In the genomic region with DNA sequence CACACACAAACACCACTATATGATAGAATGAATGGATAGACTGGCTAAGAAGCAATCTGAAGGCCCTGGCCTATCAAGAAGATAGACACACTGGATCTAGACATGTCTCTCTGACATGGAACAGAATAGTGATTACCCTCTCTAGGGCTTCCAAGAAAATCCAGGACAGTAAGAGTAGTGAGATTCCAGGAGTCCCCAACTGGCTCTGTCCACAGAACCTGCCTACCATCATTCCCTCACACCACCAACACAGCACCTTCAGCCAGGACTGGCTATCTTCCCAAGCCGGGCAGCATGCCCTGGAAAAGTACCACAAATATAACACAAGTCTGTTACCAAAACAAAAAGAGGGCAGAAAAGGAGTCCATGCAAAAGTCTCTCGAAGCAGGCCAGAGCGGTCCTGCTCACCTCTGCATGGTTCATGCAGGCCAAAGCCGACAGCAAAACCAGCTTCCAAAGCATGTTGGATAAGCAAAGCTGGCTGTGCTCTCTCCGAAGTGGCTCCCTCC, we compare ENCODE assay signal across 8 mouse cellular contexts. TPM values are rescaled to one million over a fixed set of nuclear protein-coding genes. Genes with fewer than 3 reads are reported as not detected.
DNase-seq lines count a peak whose midpoint lies in the region; ATAC-seq and TF ChIP-seq lines count a peak whose summit lies in the region.
"Had no signal": no experiment of that assay in that cellular context is flagged by ENCODE, and none has a peak within 500 bp of the region (broad histone marks: within the 10 kb centered on the region; RNA-seq: fewer than 3 reads in every experiment).

No protein-coding gene starts in this region.

- no peak for DNase-seq in midbrain, postnatal 0 days (ENCODE audit: low spot score)
- DNase-seq in cerebellum, adult 9-10 months, result peak; percentile 95
- no peak for DNase-seq in hindbrain, embryonic 14.5 days (ENCODE audit: low spot score)
- DNase-seq in right cerebral cortex, adult 2 months (ENCODE audit: low spot score in 2 of 2), result peak; percentile 59 to 80
- DNase-seq in c-Kit-positive CD71-positive TER-119-positive erythroid progenitor cells, embryonic 14.5 days (ENCODE audit: low spot score), result no peak
- DNase-seq: thymus, adult 2 months had no signal

- no peak overlapping the region for H3K4me2 ChIP-seq in midbrain, embryonic 12.5 days (replicated peaks)
- no peak overlapping the region for H3K4me2 ChIP-seq in midbrain, postnatal 0 days (ENCODE audit: low read depth, low read length, poor library complexity, severe bottlenecking)
- H3K4me2 ChIP-seq in hindbrain, embryonic 14.5 days (replicated peaks), result no peak overlapping the region

- no peaks in the 10 kb centered on the region for H3K36me3 ChIP-seq in midbrain, embryonic 12.5 days
- H3K36me3 ChIP-seq in midbrain, postnatal 0 days (ENCODE audit: insufficient read depth, low read length), result no peaks in the 10 kb centered on the region
- H3K36me3 ChIP-seq in hindbrain, embryonic 14.5 days (replicated peaks; ENCODE audit: control insufficient read depth, insufficient read depth), result no peaks in the 10 kb centered on the region

- WGBS in midbrain, embryonic 12.5 days, result 91% methylated on average over 5 of the region's 5 CpGs
- 77% methylated on average over 5 of the region's 5 CpGs for WGBS in midbrain, postnatal 0 days
- 83% methylated on average over 5 of the region's 5 CpGs for WGBS in hindbrain, embryonic 14.5 days

- peaks cover 63% of the 10 kb centered on the region for H3K27me3 ChIP-seq in midbrain, embryonic 12.5 days
- no peaks in the 10 kb centered on the region for H3K27me3 ChIP-seq in midbrain, postnatal 0 days (ENCODE audit: insufficient read depth, low read length)
- H3K27me3 ChIP-seq in hindbrain, embryonic 14.5 days (ENCODE audit: control insufficient read depth, insufficient read depth, low read length), result no peaks in the 10 kb centered on the region

- no peak for ATAC-seq in midbrain, embryonic 12.5 days (ENCODE audit: low FRiP score, low read depth)
- no peak for ATAC-seq in midbrain, postnatal 0 days (ENCODE audit: low FRiP score)
- ATAC-seq in hindbrain, embryonic 14.5 days (ENCODE audit: low FRiP score), result no peak
- ATAC-seq in inflammation-experienced regulatory T-cells, adult 6 months, result no peak

- H3K9me3 ChIP-seq in midbrain, embryonic 12.5 days, result no peaks in the 10 kb centered on the region
- no peaks in the 10 kb centered on the region for H3K9me3 ChIP-seq in midbrain, postnatal 0 days (ENCODE audit: low read length)
- no peaks in the 10 kb centered on the region for H3K9me3 ChIP-seq in hindbrain, embryonic 14.5 days (ENCODE audit: control insufficient read depth, low read length)

- no peak overlapping the region for H3K4me3 ChIP-seq in midbrain, embryonic 12.5 days
- H3K4me3 ChIP-seq in midbrain, postnatal 0 days (ENCODE audit: low read depth, low read length), result no peak overlapping the region
- no peak overlapping the region for H3K4me3 ChIP-seq in hindbrain, embryonic 14.5 days (replicated peaks; ENCODE audit: low read length)

- no peak for TF ChIP-seq CTCF in midbrain, postnatal 0 days (IDR thresholded peaks at IDR 0.05)

- H3K4me1 ChIP-seq in midbrain, embryonic 12.5 days, result peaks cover 35% of the 10 kb centered on the region
- peaks cover 20% of the 10 kb centered on the region; the same call in 1 of the 2 replicates for H3K4me1 ChIP-seq in midbrain, postnatal 0 days (ENCODE audit: insufficient read depth, low read length)
- H3K4me1 ChIP-seq in hindbrain, embryonic 14.5 days (replicated peaks; ENCODE audit: control insufficient read depth, insufficient read depth, low read length), result peaks cover 34% of the 10 kb centered on the region

- 0 out of 2 replicates have a peak overlapping the region, but pooled peaks have one; percentile 6 for H3K27ac ChIP-seq in midbrain, embryonic 12.5 days (replicated peaks)
- no peak overlapping the region for H3K27ac ChIP-seq in midbrain, postnatal 0 days (ENCODE audit: low read depth, low read length)
- peak overlapping the region; percentile 81; the same call in 1 of the 2 replicates for H3K27ac ChIP-seq in hindbrain, embryonic 14.5 days

- no peak overlapping the region for H3K9ac ChIP-seq in midbrain, embryonic 12.5 days (replicated peaks)
- H3K9ac ChIP-seq in midbrain, postnatal 0 days (replicated peaks; ENCODE audit: low read length, poor library complexity, severe bottlenecking), result no peak overlapping the region
- no peak overlapping the region for H3K9ac ChIP-seq in hindbrain, embryonic 14.5 days

RNA-seq across cellular contexts. Expression of gene Mrm1, which starts 59.8 kb away (rescaled TPM):
- 11.0 and 11.7 TPM in 2 replicates for polyA plus RNA-seq in midbrain, embryonic 12.5 days (2016; fragmentation: Nextera tagmentation; extraction: Ambion mirVana)
- 14.2 and 15.5 TPM in 2 replicates for total RNA-seq in midbrain, postnatal 0 days (2014; rRNA removed)
- 13.1 and 16.9 TPM in 2 replicates for polyA plus RNA-seq in midbrain, postnatal 0 days (2015; fragmentation: Nextera tagmentation; extraction: Ambion mirVana)
- 12.2 and 16.0 TPM in 2 replicates for polyA plus RNA-seq in hindbrain, embryonic 14.5 days (2014; fragmentation: Nextera tagmentation; extraction: Ambion mirVana)
- 10 to 100 TPM in 2 of 3 experiments, 1 to 10 TPM in 1; 5.1 to 11.7 (median 10.2) TPM for polyA plus RNA-seq in inflammation-experienced regulatory T-cells, adult 6 months (2017; shearing (Covaris generic))

Comparison
In these comparisons a context has a peak if more than half of its experiments do, and no peak if none do; other contexts are left out.
1. DNase-seq: peak in cerebellum, adult 9-10 months (single experiment) and right cerebral cortex, adult 2 months (2 of 2); none in midbrain, postnatal 0 days (single experiment), hindbrain, embryonic 14.5 days (single experiment) and c-Kit-positive CD71-positive TER-119-positive erythroid progenitor cells, embryonic 14.5 days (single experiment).